ENCODE assay signal across 8 mouse cellular contexts in the genomic region with DNA sequence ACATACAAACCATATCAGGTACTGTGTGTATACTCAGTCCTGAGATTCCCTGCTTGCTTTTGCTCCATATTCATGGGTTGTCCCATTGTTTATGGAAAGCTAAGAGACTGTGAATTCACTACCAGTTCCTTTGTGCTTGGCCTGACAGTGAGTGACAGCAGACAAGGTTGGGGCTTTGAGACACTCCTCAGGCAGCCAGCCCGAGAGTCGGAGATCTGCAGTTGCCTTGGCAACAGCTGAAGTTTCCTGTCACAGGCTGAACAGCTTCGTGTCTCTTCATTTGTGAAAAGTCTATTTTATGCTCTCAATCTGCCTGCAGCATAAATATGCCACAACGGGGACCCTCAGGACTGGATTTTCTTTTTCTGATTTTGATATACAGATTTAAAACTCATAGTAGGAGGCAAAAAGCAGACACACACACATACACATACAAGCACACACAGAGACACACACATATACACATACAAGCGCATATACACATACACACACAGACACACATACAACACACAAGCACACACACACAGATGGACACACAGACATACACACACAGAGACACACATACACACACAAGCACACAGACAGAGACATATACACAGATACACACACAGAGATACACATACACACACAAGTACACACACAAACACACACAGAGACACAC.
DNase-seq lines count a peak whose midpoint lies in the region; ATAC-seq and TF ChIP-seq lines count a peak whose summit lies in the region.

No protein-coding gene starts in this region.

- H3K36me3 ChIP-seq in lung, postnatal 0 days (ENCODE audit: insufficient read depth, low read length), result no peaks in the 10 kb centered on the region
- H3K36me3 ChIP-seq in forebrain, embryonic 12.5 days (replicated peaks), result no peaks in the 10 kb centered on the region
- H3K36me3 ChIP-seq in neural tube, embryonic 11.5 days (ENCODE audit: control insufficient read depth, insufficient read depth, low read length), result no peaks in the 10 kb centered on the region

- no peaks in the 10 kb centered on the region for H3K27me3 ChIP-seq in lung, postnatal 0 days (replicated peaks; ENCODE audit: insufficient read depth, low read length)
- no peaks in the 10 kb centered on the region for H3K27me3 ChIP-seq in forebrain, embryonic 12.5 days
- no peaks in the 10 kb centered on the region for H3K27me3 ChIP-seq in neural tube, embryonic 11.5 days (ENCODE audit: control insufficient read depth, insufficient read depth, low read length)

- H3K4me2 ChIP-seq in lung, postnatal 0 days (replicated peaks; ENCODE audit: low read depth, low read length), result no peak overlapping the region
- H3K4me2 ChIP-seq in forebrain, embryonic 12.5 days, result peak overlapping the region; percentile 8; the same call in 1 of the 2 replicates
- no peak overlapping the region for H3K4me2 ChIP-seq in neural tube, embryonic 11.5 days (ENCODE audit: low read depth)

- H3K4me1 ChIP-seq in lung, postnatal 0 days (ENCODE audit: insufficient read depth, low read depth, low read length), result no peaks in the 10 kb centered on the region
- H3K4me1 ChIP-seq in forebrain, embryonic 12.5 days, result peaks cover 34% of the 10 kb centered on the region
- H3K4me1 ChIP-seq in neural tube, embryonic 11.5 days (ENCODE audit: control insufficient read depth, insufficient read depth, low read length), result peaks cover 11% of the 10 kb centered on the region; the same call in 1 of the 2 replicates

- H3K9ac ChIP-seq in lung, postnatal 0 days (replicated peaks; ENCODE audit: low read depth), result no peak overlapping the region
- H3K9ac ChIP-seq in forebrain, embryonic 12.5 days, result peak overlapping the region; percentile 38; the same call in 1 of the 2 replicates
- H3K9ac ChIP-seq in neural tube, embryonic 11.5 days (ENCODE audit: low read length), result no peak overlapping the region

- no peak for TF ChIP-seq EP300 in lung, postnatal 0 days (IDR thresholded peaks at IDR 0.05)

- WGBS in lung, postnatal 0 days, result 23% methylated on average over 5 of the region's 5 CpGs
- 20% methylated on average over 5 of the region's 5 CpGs for WGBS in forebrain, embryonic 12.5 days
- 29% methylated on average over 5 of the region's 5 CpGs for WGBS in neural tube, embryonic 11.5 days

- no peak overlapping the region for H3K4me3 ChIP-seq in lung, postnatal 0 days (ENCODE audit: low read depth, low read length)
- H3K4me3 ChIP-seq in forebrain, embryonic 12.5 days (replicated peaks), result no peak overlapping the region
- no peak overlapping the region for H3K4me3 ChIP-seq in neural tube, embryonic 11.5 days (ENCODE audit: low read depth, low read length)

- TF ChIP-seq CTCF in lung, postnatal 0 days (IDR thresholded peaks at IDR 0.05), result no peak

- peak; percentile 12 for DNase-seq in lung, postnatal 0 days (ENCODE audit: low spot score)
- no peak for DNase-seq in lung, postnatal 14 days
- DNase-seq in layer of hippocampus, postnatal 14 days (ENCODE audit: low spot score in 2 of 2), result peak; percentile 34 to 69
- DNase-seq in neural tube, embryonic 11.5 days (ENCODE audit: low spot score), result peak; percentile 48
- no peak for DNase-seq in testis, postnatal 10 days (ENCODE audit: low spot score)
- DNase-seq in adipocyte (ENCODE audit: low spot score) (no peak), MN1 (ENCODE audit: low spot score) (no peak)

- H3K9me3 ChIP-seq in lung, postnatal 0 days (ENCODE audit: low read length), result no peaks in the 10 kb centered on the region
- H3K9me3 ChIP-seq in forebrain, embryonic 12.5 days, result no peaks in the 10 kb centered on the region
- no peaks in the 10 kb centered on the region for H3K9me3 ChIP-seq in neural tube, embryonic 11.5 days (ENCODE audit: control insufficient read depth, low read length)

- peak; percentile 43; the same call in 1 of the 2 replicates for ATAC-seq in lung, postnatal 0 days
- peak; percentile 94 for ATAC-seq in forebrain, embryonic 12.5 days (ENCODE audit: low FRiP score)
- peak; percentile 84 for ATAC-seq in neural tube, embryonic 11.5 days (ENCODE audit: insufficient read depth, low FRiP score, low TSS enrichment)

- no peak overlapping the region for H3K27ac ChIP-seq in lung, postnatal 0 days (ENCODE audit: low read length)
- peak overlapping the region; percentile 82 for H3K27ac ChIP-seq in forebrain, embryonic 12.5 days
- H3K27ac ChIP-seq in neural tube, embryonic 11.5 days (ENCODE audit: low read depth, low read length), result no peak overlapping the region

Comparison
In these comparisons a context has a peak if more than half of its experiments do, and no peak if none do; other contexts are left out.
1. DNase-seq: peak in lung, postnatal 0 days (single experiment), layer of hippocampus, postnatal 14 days (2 of 2) and neural tube, embryonic 11.5 days (single experiment); none in lung, postnatal 14 days (single experiment), testis, postnatal 10 days (single experiment), adipocyte (single experiment) and MN1 (single experiment).
2. ATAC-seq: peak in every context shown above with its lines; median percentile 94 in forebrain, embryonic 12.5 days; 84 in neural tube, embryonic 11.5 days; 43 in lung, postnatal 0 days.